Mouse (Mus musculus): ENCODE measurements at regions not wholly inside any gene's neighbourhood (a gene's known extent, or its start where the extent isn't known, plus 50 kb on each side); places are given as distances from the start of the nearest gene placed in this dataset.

DNA sequence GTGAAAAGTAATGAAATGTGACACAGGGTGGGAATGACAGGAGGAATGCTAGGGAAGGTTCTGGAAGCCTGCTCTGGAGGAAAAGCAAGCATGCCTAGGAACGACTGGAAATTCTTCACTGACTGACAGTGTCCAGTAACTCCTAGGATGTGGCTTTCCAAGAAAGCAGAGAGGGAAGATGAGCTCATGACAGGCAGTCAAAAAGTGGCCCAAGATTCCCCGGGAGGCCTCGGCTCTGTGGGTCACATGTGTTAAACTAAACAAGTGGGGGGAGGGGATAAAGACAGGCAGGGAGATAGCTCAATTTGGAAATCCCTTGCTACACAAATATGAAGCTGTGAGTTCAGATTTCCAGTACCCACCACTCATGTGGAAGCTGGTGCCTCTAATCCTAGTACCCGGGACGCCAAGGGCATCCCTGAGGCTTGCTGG lies 186.4 kb upstream of the Mgmt start:
- TF ChIP-seq POLR2A (IDR thresholded peaks at IDR 0.05; ENCODE audit: insufficient read depth, low read depth, low read length) (no peak), EP300 (IDR thresholded peaks at IDR 0.05; ENCODE audit: insufficient read depth, low read depth, low read length) (no peak)
